Mouse (Mus musculus) cerebellum, adult 2 months (tissue): Measurements from ENCODE around the gene 2210408I21Rik.

ENCODE experiments used
- CTCF ChIP-seq: fragments of 200-500 bp; IDR thresholded peaks from 2 replicates; pipeline ENCODE4 v1.5.1; 2011; ENCODE audit warnings: low read depth, mild to moderate bottlenecking, control low read depth, low read length, moderate library complexity, borderline replicate concordance; ENCODE audit not compliant: insufficient read depth
- POLR2A ChIP-seq: fragments of 200-500 bp; IDR thresholded peaks from 2 replicates; pipeline ENCODE4 v1.6.1; 2011; ENCODE audit warnings: low read length, control low read depth, borderline replicate concordance; ENCODE audit not compliant: insufficient read depth

- TF ChIP-seq POLR2A (no peak), CTCF (no peak)
Measured at GRCm38 (mm10) chr13:77528960-77529699, 393.8 kb downstream of the 2210408I21Rik start.
